Mouse (Mus musculus) megakaryocyte, adult 5-6 weeks (primary cell): ENCODE results near the gene Nusap1. TPM values are rescaled to one million over a fixed set of nuclear protein-coding genes. Genes with fewer than 3 reads are reported as not detected.
"Not testable (repeated sequence)": the region's sequence is repeated elsewhere in the genome, so short reads cannot be mapped to it uniquely, and the experiment has no call there.

Source experiments
- ATAC-seq: 2 replicates; pipeline ENCODE4 v1.8.0; 2016; ENCODE audit warnings: mild to moderate bottlenecking, inconsistent platforms; ENCODE audit not compliant: poor library complexity, severe bottlenecking
- total RNA-seq, 2 experiments: library from RNA; stranded (forward) in 1 of 2; stranded (reverse) in 1 of 2; fragments of 153-499, 151-499 nt in 1 of 2; fragments of 221-1000, 200-1000 nt in 1 of 2; gene quantifications; 2 replicates each; pipeline versions ENCODE4 v1.2.3 to v1.2.4; 2015 to 2017

Gene Nusap1
- total RNA-seq (2015), result 144 and 159 TPM in 2 replicates
- 156 and 168 TPM in 2 replicates for total RNA-seq (2017)

GRCm38 (mm10) chr2:119618199-119618982 lies at the start of gene Nusap1, which contains the start of gene Oip5:
Gene Nusap1, plus strand, starts transcription at chr2:119618298.
Gene Oip5, minus strand, starts transcription at chr2:119618469.
- peak; percentile 99 for ATAC-seq

GRCm38 (mm10) chr2:119572471-119572870 lies 45.6 kb upstream of the Nusap1 start:
- peak; percentile 64 for ATAC-seq

GRCm38 (mm10) chr2:119581571-119581970 lies 36.5 kb upstream of the Nusap1 start:
- no peak for ATAC-seq

- no peak for ATAC-seq
Observed at GRCm38 (mm10) chr2:119583439-119583838, 34.7 kb upstream of the Nusap1 start.

- peak; percentile 12; the same call in 1 of the 2 replicates for ATAC-seq
Observed at GRCm38 (mm10) chr2:119584282-119584681, 33.8 kb upstream of the Nusap1 start.

- peak; percentile 90 for ATAC-seq
Observed at GRCm38 (mm10) chr2:119587383-119587782, 30.7 kb upstream of the Nusap1 start.

GRCm38 (mm10) chr2:119591247-119591646 lies 26.9 kb upstream of the Nusap1 start:
- no peak for ATAC-seq

- ATAC-seq, result 0 out of 2 replicates have a peak, but pooled peaks have one; percentile 1
Observed at GRCm38 (mm10) chr2:119593765-119594112, 24.4 kb upstream of the Nusap1 start.

- ATAC-seq, result peak; percentile 99
Observed at GRCm38 (mm10) chr2:119594113-119594981, 23.8 kb upstream of the Nusap1 start.

- ATAC-seq, result no peak
Observed at GRCm38 (mm10) chr2:119595308-119595707, 22.8 kb upstream of the Nusap1 start.

GRCm38 (mm10) chr2:119596781-119597330 lies 21.2 kb upstream of the Nusap1 start:
- no peak for ATAC-seq

- no peak for ATAC-seq
Observed at GRCm38 (mm10) chr2:119601027-119601426, 17.1 kb upstream of the Nusap1 start.

- not testable (repeated sequence) for ATAC-seq
Observed at GRCm38 (mm10) chr2:119601575-119601974, 16.5 kb upstream of the Nusap1 start.

- no peak for ATAC-seq
Observed at GRCm38 (mm10) chr2:119602488-119602887, 15.6 kb upstream of the Nusap1 start.

GRCm38 (mm10) chr2:119603909-119604308 lies 14.2 kb upstream of the Nusap1 start:
- ATAC-seq, result no peak

- ATAC-seq, result no peak
Observed at GRCm38 (mm10) chr2:119605361-119605973, 12.6 kb upstream of the Nusap1 start.

- peak; percentile 66 for ATAC-seq
Observed at GRCm38 (mm10) chr2:119607023-119607422, 11.1 kb upstream of the Nusap1 start.

GRCm38 (mm10) chr2:119617841-119618198 lies 278 bp upstream of the Nusap1 start:
- no peak; the same call in 1 of the 2 replicates for ATAC-seq

GRCm38 (mm10) chr2:119619002-119619401 lies 904 bp downstream of the Nusap1 start:
- ATAC-seq, result not testable (repeated sequence)

GRCm38 (mm10) chr2:119621302-119621701 lies 3.2 kb downstream of the Nusap1 start:
- no peak for ATAC-seq

GRCm38 (mm10) chr2:119636781-119637180 lies 18.7 kb downstream of the Nusap1 start:
- no peak for ATAC-seq
